Mouse (Mus musculus) neural tube, embryonic 12.5 days (tissue): Measurements from ENCODE around the gene Fuca1. TPM values are rescaled to one million over a fixed set of nuclear protein-coding genes. Genes with fewer than 3 reads are reported as not detected.

Experiments used
- ATAC-seq: fragments of 200-750 bp; cut with Nextera tagmentation; 2 replicates; pipeline ENCODE4 v1.8.0; 2017; ENCODE audit warnings: low read depth, mild to moderate bottlenecking, moderate TSS enrichment, moderate library complexity; ENCODE audit not compliant: low FRiP score
- H3K27ac ChIP-seq: fragments of 300-500 bp; sonication (generic); 2 replicates; pipeline ENCODE4 v1.5.1; 2016
- H3K27me3 ChIP-seq: fragments of 300-500 bp; sonication (generic); replicated peaks from 2 replicates; pipeline ENCODE4 v1.6.1; 2016; ENCODE audit warnings: mild to moderate bottlenecking
- H3K36me3 ChIP-seq: fragments of 300-500 bp; sonication (generic); 2 replicates; pipeline ENCODE4 v1.6.1; 2016; ENCODE audit warnings: mild to moderate bottlenecking
- H3K4me1 ChIP-seq: fragments of 300-500 bp; sonication (generic); 2 replicates; pipeline ENCODE4 v1.6.1; 2016
- H3K4me2 ChIP-seq: fragments of 300-500 bp; sonication (generic); replicated peaks from 2 replicates; pipeline ENCODE4 v1.6.1; 2016; ENCODE audit warnings: mild to moderate bottlenecking
- H3K4me3 ChIP-seq: fragments of 300-500 bp; sonication (generic); 2 replicates; pipeline ENCODE4 v1.5.1; 2016
- H3K9ac ChIP-seq: fragments of 300-500 bp; sonication (generic); 2 replicates; pipeline ENCODE4 v1.6.1; 2016; ENCODE audit warnings: mild to moderate bottlenecking
- H3K9me3 ChIP-seq: fragments of 300-500 bp; sonication (generic); 2 replicates; pipeline ENCODE4 v1.6.1; 2016; ENCODE audit warnings: mild to moderate bottlenecking
- WGBS: fragments of 180-500 bp; shearing (Covaris S2); methylation state at CpG from one replicate; pipeline ENCODE4 v1.1.7; 2016; 5-methylcytosine and 5-hydroxymethylcytosine counted together
- polyA plus RNA-seq: library from polyadenylated mRNA; unstranded; fragments of >200 nt; fragmentation: Nextera tagmentation; extraction: Ambion mirVana; gene quantifications from 2 replicates; pipeline ENCODE4 v1.2.1, GENCODE M21; 2016

Fuca1 gene
- polyA plus RNA-seq, 1 experiment from 2014 or later: 53.6 TPM

DNA sequence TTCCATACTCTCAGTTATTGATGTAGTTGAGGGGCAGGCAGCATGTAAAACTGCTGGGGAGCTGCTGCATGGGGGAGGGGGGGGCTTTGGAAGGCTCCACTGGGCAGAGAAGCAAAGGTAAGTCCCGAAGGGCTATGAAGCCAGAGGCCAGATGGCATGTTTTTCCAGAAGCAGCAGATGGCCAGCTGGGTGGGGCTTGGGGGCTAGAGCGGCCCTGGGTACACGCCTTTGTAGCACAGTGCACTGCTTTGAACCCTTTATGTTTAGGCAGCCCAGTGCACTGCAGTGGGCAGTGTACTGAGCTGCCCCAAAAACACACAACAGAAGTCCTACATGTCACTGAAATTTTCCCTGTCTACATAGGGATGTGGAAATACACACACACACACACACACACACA is 7.7 kb upstream of the Fuca1 start:
- WGBS: 12% methylated on average over 3 of the region's 3 CpGs
- Histone ChIP-seq H3K27ac (no peak overlapping the region), H3K9me3 (no peaks in the 10 kb centered on the region), H3K27me3 (no peaks in the 10 kb centered on the region), H3K36me3 (no peaks in the 10 kb centered on the region), H3K9ac (peak overlapping the region; percentile 8; the same call in 1 of the 2 replicates), H3K4me3 (no peak overlapping the region), H3K4me2 (no peak overlapping the region), H3K4me1 (peaks cover 7% of the 10 kb centered on the region; the same call in 1 of the 2 replicates)
- ATAC-seq: peak; percentile 78

DNA sequence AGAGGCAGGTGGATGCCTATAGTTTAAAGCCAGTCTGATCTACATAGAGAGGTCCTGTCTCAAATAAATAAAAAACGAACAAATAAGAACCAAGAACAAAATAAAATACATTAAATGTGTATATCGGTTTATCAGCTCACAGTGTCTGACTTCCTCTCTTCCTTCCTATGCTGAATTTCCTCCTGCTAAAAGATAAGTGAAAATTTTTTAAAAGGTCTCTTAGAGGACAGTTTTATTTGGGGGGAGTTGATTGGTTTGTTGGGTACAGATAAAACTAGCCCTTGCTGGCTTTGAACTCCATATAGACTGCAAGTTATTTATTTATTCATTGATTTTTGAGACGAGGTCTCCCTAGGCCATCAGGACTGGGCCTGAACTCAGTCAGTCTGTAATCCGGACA is 7.1 kb upstream of the Fuca1 start:
- H3K27me3 ChIP-seq: no peaks in the 10 kb centered on the region
- H3K9ac ChIP-seq: no peak overlapping the region
- no peak overlapping the region for H3K4me3 ChIP-seq
- no peaks in the 10 kb centered on the region for H3K9me3 ChIP-seq
- no peaks in the 10 kb centered on the region for H3K36me3 ChIP-seq
- H3K4me2 ChIP-seq: no peak overlapping the region
- no peak for ATAC-seq
- H3K27ac ChIP-seq: no peak overlapping the region
- 77% methylated on average over 4 of the region's 4 CpGs for WGBS
- peaks cover 7% of the 10 kb centered on the region; the same call in 1 of the 2 replicates for H3K4me1 ChIP-seq

DNA sequence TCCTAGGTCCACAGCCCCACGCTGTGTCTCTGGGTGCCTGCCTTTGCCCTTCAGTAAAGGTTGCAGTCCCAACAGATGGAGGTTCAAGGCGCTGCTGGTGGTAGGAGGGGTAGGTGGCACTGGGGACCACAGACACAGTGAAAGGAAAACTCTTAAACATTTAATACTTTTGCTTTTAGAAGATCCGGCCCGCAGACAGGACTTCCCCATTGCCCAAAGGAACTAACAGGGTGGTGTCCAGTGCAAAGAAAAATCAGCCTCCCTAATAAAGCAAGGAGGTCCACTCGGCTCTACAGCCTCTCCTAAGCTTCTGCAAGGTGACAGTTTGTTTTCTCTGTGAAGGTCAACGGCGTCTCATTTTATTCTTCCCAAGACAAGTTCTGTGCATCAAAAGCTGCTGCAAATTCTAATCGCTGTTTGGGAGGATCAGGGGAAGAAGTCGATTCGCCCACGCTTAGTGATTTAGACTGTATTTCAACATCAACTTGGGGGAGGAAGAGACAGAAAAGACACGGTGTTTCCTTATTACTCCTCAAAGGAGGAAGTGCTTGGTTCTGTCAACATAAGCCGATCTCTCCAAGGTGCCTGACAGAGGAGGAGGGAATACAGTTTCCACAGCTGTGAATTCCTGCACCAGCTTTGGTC is 1.8 kb upstream of the Fuca1 start:
- Histone ChIP-seq H3K4me1 (peaks cover 10% of the 10 kb centered on the region), H3K9me3 (no peaks in the 10 kb centered on the region), H3K36me3 (no peaks in the 10 kb centered on the region; the same call in 1 of the 2 replicates), H3K27ac (no peak overlapping the region), H3K4me3 (no peak overlapping the region), H3K27me3 (no peaks in the 10 kb centered on the region), H3K9ac (no peak overlapping the region), H3K4me2 (no peak overlapping the region)
- WGBS: 89% methylated on average over 13 of the region's 13 CpGs
- ATAC-seq: no peak

DNA sequence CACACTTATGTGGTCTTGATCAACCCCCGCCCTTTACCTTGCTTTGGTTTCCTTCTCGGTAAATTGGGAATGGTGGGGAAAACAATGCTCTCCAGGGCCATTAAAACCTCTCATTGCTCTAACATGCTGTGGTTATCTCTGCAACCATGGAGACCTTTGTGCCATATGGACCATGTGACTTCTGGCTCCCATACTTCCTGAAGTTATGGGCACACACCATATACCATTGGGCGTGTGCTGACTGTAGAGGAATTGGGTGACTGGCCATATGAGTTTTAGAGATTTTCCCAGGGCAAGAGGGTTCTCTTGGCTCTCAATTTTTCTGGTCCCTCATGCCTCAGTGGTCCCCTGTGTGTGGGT is 1.3 kb upstream of the Fuca1 start:
- Histone ChIP-seq H3K27ac (no peak overlapping the region), H3K4me3 (no peak overlapping the region), H3K4me1 (peaks cover 10% of the 10 kb centered on the region), H3K36me3 (no peaks in the 10 kb centered on the region; the same call in 1 of the 2 replicates), H3K9ac (no peak overlapping the region), H3K27me3 (no peaks in the 10 kb centered on the region), H3K4me2 (no peak overlapping the region), H3K9me3 (no peaks in the 10 kb centered on the region)
- 90% methylated on average over 3 of the region's 3 CpGs for WGBS
- no peak for ATAC-seq

DNA sequence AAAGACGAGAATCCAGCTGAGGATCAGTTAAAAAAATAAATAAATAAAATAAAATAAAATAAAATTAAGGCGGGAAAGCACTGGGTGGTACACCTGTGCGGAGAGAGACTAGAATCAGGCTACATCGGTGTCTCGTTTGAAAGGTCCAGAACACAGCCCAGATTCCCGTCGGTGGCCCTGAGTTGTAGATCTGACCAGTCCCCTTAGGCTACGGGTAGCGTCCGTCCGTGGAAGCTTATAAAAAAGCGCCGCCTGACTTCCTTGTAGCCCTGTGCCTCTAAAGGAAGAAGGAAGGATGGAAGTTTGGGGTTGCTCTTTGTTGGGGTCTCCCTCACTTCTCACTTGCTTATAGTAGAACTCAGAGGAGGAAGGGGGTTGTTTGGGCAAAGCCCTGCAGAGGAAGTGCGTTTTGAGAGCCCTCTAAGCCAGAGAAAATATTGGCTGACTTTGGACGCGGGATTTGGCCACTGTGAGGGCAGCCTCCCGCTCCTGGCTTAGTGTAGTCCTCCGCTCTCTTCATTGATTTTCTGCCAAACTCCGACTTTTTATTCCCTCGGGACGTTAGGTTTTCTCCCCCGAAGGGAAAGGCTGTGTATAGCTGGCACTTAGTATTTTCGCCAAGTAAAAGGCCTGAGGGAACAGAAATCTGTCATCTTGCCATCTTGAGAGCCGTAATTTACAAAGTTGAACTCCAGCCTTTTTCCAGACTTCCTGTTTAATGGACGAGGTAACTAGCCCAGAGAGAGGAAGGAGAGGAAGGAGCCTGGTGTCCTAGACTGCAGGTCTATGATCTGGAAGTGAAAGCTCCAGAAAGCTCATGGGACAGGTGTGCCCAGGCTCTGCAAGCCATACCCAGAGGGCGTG is 954 bp downstream of the Fuca1 start:
- Histone ChIP-seq H3K27ac (peak overlapping the region; percentile 39; the same call in 1 of the 2 replicates), H3K9ac (peak overlapping the region; percentile 74), H3K4me1 (peaks cover 10% of the 10 kb centered on the region), H3K4me3 (peak overlapping the region; percentile 79), H3K4me2 (peak overlapping the region; percentile 92), H3K27me3 (no peaks in the 10 kb centered on the region), H3K9me3 (no peaks in the 10 kb centered on the region), H3K36me3 (peaks cover 10% of the 10 kb centered on the region; the same call in 1 of the 2 replicates)
- ATAC-seq: 0 out of 2 replicates have a peak, but pooled peaks have one; percentile 35
- 8% methylated on average over 26 of the region's 26 CpGs for WGBS

DNA sequence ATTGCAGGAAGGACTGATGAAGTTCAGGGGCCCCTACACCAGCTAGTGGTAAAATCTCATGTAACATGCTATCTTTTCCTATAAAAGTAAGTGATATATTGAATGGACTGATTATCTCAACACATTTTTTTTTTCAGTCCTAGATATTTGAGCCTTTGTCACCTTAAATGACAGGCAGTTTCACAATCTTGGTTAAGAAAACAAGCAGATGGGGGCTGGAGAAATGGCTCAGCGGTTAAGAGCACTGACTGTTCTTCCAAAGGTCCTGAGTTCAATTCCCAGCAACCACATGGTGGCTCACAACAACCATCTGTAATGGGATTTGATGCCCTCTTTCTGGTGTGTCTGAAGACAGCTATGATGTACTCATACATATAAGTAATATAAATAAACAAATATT is 1.7 kb downstream of the Fuca1 start:
- H3K9me3 ChIP-seq: no peaks in the 10 kb centered on the region
- H3K9ac ChIP-seq: no peak overlapping the region
- ATAC-seq: no peak
- H3K4me3 ChIP-seq: no peak overlapping the region; the same call in 1 of the 2 replicates
- peak overlapping the region; percentile 92 for H3K4me2 ChIP-seq
- 88% methylated on average over 1 of the region's 1 CpGs for WGBS
- H3K27ac ChIP-seq: no peak overlapping the region
- peaks cover 10% of the 10 kb centered on the region for H3K4me1 ChIP-seq
- H3K36me3 ChIP-seq: peaks cover 13% of the 10 kb centered on the region; the same call in 1 of the 2 replicates
- H3K27me3 ChIP-seq: no peaks in the 10 kb centered on the region

DNA sequence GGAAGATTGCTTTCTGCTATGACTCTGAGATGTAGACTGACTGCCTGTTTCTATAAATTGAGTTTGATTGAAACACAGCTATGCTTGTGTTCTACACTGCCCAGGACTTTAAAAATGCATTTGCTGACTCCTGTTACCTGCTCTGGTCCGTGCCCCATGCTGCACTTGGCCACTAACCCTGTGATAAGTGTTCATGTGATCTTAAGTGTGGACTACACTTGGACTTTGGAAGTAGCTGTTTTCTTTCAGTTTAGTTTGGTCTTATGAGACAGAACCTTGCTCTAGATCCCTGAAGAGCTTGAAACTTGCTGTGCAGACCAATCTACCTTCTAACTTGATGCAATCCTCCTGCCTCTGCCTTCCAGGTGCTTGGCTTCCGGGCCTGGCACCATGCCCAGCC is 3.9 kb downstream of the Fuca1 start:
- Histone ChIP-seq H3K4me1 (peaks cover 10% of the 10 kb centered on the region), H3K4me3 (no peak overlapping the region), H3K27me3 (no peaks in the 10 kb centered on the region), H3K36me3 (peaks cover 13% of the 10 kb centered on the region; the same call in 1 of the 2 replicates), H3K27ac (no peak overlapping the region), H3K4me2 (no peak overlapping the region), H3K9ac (no peak overlapping the region), H3K9me3 (no peaks in the 10 kb centered on the region)
- 90% methylated on average over 2 of the region's 2 CpGs for WGBS
- ATAC-seq: no peak

DNA sequence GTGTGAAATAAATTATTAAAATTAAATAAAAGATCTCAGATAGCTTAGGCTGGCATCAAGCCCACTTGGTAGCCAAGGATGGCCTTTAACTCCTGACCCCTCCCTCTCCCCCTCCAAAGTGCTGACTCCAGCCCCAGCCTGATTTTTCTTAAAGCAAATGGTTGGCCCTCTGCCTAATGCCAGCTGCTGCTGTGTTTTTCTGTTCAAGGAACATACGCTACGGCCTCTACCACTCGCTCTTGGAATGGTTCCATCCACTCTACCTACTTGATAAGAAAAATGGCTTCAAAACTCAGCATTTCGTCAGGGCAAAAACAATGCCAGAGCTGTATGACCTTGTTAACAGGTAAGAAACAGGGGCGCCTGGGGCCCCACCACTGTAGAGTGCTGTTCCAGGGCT is 4.8 kb downstream of the Fuca1 start:
- no peak overlapping the region for H3K4me2 ChIP-seq

DNA sequence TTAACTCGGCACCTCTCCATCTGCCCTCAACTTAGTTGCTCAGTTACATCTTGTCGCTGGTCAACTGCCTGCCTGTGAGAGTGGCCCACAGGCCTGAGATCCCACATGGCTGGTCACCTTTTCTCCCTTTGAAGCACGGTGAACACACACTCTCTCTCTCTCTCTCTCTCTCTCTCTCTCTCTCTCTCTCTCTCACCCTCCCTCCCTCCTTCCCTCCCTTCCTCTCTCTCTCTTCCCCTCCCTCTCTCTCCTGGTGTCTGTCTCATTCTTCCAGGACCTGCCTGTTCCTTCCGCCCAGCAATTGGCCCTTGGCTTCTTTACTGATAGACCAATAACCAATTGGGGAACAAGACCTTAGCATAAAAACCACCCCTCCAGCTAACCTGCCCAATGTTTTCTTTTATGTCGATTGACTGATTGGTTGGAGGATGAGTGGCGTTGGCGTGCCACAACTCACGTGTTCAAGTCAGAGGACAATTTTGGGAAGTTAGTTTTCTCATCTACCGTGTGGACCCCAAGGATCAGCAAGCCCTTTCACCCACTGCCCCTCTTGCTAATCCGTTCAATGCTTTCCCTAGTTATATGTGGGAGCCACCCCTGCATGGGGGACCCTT is 5.8 kb downstream of the Fuca1 start:
- Histone ChIP-seq H3K27me3 (no peaks in the 10 kb centered on the region), H3K4me2 (no peak overlapping the region), H3K4me1 (peaks cover 8% of the 10 kb centered on the region), H3K27ac (no peak overlapping the region), H3K9ac (no peak overlapping the region), H3K4me3 (no peak overlapping the region), H3K9me3 (no peaks in the 10 kb centered on the region), H3K36me3 (peaks cover 22% of the 10 kb centered on the region; the same call in 1 of the 2 replicates)
- 88% methylated on average over 10 of the region's 10 CpGs for WGBS
- ATAC-seq: no peak

More for the DNA sequence above, 4.8 kb downstream of the Fuca1 start:
- 87% methylated on average over 5 of the region's 5 CpGs for WGBS
- Histone ChIP-seq H3K27ac (no peak overlapping the region), H3K27me3 (no peaks in the 10 kb centered on the region), H3K9ac (no peak overlapping the region), H3K36me3 (peaks cover 14% of the 10 kb centered on the region; the same call in 1 of the 2 replicates), H3K4me1 (peaks cover 10% of the 10 kb centered on the region), H3K9me3 (no peaks in the 10 kb centered on the region), H3K4me3 (no peak overlapping the region)
- ATAC-seq: no peak

DNA sequence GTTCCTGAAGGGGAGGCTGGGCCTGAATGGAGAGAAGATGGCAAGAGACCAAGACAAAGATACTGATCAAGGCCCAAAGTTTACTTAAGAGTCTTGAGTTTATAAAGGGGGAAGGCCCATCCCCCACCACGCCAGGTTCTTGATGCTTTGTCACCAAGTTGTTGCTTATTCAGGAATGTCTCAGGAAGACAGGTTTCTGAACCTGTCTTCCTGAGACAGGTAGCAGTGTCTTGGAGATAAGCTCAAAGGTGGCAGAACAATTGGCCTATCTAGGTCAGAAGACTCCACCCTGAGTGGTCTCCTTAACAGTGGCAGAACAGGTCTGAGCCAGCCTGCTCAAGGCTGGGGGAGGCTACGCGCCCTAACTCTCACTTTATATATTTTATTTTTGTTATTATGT is 6.3 kb downstream of the Fuca1 start:
- Histone ChIP-seq H3K4me1 (peaks cover 3% of the 10 kb centered on the region), H3K27me3 (no peaks in the 10 kb centered on the region), H3K4me2 (no peak overlapping the region), H3K36me3 (peaks cover 22% of the 10 kb centered on the region; the same call in 1 of the 2 replicates), H3K9me3 (no peaks in the 10 kb centered on the region), H3K27ac (no peak overlapping the region), H3K4me3 (no peak overlapping the region), H3K9ac (no peak overlapping the region)
- no peak for ATAC-seq
- WGBS: 97% methylated on average over 3 of the region's 3 CpGs

DNA sequence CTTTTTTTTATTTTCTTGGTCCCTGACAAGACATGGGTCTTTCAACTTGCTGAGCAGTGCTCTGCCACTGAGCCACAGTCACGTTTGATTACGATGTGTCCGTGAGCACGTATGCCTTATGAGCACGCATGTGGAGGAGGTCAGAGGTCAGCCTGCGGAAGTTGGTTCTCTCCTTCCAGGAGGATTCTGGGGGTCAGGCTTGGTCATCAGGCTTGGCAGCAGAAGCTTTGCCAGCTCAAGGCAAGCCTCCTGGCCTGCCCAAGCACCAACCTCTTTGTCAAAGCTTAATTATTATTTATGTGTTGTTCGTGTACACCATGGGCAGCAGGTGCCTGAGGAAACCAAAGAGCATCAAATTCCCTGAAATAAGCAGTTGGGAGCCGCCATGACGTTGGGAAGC is 7.8 kb downstream of the Fuca1 start:
- 85% methylated on average over 9 of the region's 9 CpGs for WGBS
- no peaks in the 10 kb centered on the region for H3K27me3 ChIP-seq
- peaks cover 29% of the 10 kb centered on the region for H3K36me3 ChIP-seq

DNA sequence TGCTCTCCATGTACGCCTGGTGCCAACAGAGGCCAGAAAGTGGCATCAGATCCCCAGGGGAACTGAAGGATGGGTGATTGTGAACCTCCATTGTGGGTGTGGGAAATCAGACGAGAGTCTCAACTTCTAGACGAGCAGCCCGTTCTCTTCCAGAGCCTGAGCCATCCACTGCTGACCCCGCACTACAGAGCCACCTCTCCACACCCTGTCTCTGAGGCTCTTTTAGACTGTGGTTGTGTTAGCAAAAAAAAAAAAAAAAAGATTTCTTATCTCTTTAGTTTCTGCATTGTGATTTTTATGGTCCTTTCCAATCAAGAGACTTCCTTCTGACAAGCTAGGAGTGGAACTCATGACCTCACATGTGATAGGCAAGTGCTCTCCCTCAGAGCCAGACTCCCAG is 8.9 kb downstream of the Fuca1 start:
- Histone ChIP-seq H3K4me1 (no peaks in the 10 kb centered on the region), H3K9me3 (no peaks in the 10 kb centered on the region), H3K4me3 (no peak overlapping the region), H3K9ac (no peak overlapping the region), H3K4me2 (no peak overlapping the region), H3K27ac (no peak overlapping the region), H3K36me3 (peaks cover 33% of the 10 kb centered on the region), H3K27me3 (no peaks in the 10 kb centered on the region)
- whole genome bisulfite sequencing: 88% methylated on average over 5 of the region's 5 CpGs
- ATAC-seq: no peak

More for the DNA sequence above, 7.8 kb downstream of the Fuca1 start:
- Histone ChIP-seq H3K9me3 (no peaks in the 10 kb centered on the region), H3K9ac (no peak overlapping the region), H3K4me2 (no peak overlapping the region), H3K4me1 (no peaks in the 10 kb centered on the region), H3K27ac (no peak overlapping the region), H3K4me3 (no peak overlapping the region)
- ATAC-seq: no peak
